Mouse (Mus musculus): ENCODE results near the gene Tmem144.
A peak's percentile ranks its signal among the peaks of the same experiment; 100 is the strongest.

Gene Tmem144

DNA sequence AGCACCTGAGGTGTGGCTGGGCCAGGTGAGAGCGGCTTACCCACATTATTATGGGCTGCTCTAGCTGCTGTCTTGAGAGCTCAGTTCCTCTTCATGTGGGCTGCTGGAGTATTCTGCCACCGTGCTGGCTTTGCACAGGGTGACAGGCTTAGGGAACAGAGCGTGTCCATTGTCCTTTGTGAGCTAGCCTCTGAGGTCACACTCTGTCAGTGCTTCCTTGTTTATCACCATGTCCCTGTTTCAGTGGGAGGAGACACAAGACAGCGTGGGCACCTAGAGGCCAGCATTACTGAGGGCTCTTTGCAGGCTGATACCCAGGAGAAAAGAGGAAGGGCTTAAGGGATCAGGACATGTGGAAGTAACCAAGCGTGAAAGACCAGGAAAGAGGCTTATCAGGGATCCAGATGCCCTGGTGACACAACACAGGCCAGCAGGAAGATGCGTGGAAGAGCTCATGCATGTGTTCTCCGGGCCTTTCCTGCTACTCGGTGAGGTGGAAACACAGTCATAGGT lies at the start of gene Tmem144:
TSS of gene Tmem144 (minus strand) at position 120 of the 513 bp plus-strand sequence.
- no peak for DNase-seq (ENCODE audit: low spot score in 2 of 2)

DNA sequence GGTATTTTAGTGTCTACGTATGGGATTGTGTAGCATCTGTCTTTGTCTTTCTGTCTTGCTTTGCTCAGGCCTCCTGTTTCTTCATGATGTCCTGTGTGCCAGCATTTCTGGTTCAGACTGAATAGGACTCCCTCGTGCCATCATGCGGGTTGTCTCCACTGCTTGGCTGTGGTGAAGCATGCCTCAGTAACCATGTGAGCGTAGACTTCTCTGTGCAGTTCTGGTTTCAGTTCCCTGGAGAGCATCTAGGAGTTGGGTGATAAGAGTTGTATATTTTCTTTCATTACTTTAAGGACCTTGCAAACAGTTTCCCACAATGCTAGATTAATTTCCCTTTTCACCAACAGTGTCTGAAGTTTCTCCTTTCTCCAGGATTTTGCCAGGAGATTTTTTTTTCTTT lies 49.2 kb upstream of the Tmem144 start:
- DNase-seq (ENCODE audit: low spot score in 2 of 2), result no peak

DNA sequence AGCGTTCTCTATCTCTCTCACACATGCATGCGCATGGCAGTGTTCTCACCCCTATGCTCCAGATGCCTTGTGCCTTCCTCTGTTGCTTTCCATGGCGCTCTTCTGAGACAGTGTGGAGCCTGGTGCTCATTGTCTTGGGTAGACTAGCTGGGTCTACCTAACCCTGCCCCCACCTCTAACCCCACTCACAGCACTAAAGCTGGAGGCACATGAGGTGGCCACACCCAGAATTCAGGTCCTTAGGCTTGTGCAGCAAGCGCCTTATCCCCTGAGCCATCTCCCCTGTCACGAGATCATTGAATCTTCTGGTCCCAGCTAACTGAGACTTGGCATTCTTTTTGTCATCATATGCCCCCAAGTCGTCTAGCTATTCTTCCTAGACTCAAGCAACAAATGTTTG lies 48.7 kb upstream of the Tmem144 start:
- DNase-seq (ENCODE audit: low spot score in 2 of 2), result no peak

DNA sequence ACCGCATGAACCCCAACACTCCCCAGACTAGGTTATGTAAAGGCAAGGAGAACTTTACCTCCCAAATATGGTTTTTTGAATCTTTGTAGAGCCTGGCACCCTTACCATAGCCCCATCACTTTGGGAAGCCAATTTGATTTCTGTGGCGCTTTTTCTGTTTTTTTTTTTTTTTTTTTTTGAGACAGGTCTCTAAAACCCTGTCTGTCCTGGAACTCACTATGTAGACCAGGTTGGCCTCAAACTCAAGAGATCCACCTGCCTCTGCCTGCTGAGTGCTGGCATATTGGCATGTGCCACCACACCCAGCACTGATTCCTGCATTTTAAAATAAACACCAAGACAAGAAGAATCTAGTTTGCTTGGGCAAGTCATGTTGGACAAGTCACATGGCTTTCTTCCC lies 47.9 kb upstream of the Tmem144 start:
- DNase-seq (ENCODE audit: low spot score in 2 of 2), result no peak

DNA sequence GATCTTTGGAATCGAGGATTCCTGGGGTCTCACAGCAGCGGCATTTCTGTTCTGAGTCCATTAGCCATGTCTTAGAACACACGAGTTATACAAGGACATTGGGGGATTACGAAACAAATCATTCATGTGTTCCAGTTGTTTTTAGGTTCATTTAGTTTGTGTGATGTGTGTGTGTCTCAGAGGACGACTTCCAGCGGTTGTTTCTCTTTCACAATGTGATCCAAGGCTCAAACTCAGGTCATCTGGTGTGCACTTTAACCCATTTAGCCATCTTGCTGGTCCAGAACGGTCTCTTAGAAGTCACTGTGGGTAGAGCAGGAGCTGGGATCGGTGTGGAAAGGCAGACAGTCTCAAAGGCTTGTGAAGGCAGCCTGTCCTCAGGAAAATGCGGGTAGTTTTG lies 47.3 kb upstream of the Tmem144 start:
- DNase-seq (ENCODE audit: low spot score in 2 of 2), result no peak

DNA sequence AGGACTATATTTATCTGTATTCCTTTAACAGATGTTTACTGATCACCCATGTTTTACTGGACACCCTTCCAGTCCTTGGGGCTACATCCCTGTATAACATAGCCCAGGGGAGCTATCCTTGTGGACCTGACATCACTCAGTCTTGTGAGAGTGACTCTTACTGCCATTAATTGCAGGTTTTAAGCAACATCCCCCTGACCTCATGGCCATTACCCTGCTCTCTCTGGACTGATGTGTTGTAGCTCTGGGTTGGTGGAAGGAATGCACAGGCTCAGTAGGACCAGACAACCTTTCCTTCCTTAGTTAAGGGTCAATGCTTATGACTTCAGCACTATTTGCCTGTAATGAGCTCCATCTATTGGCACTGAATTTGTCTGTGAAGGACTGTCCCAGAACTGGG lies 45.9 kb upstream of the Tmem144 start:
- DNase-seq (ENCODE audit: low spot score in 2 of 2), result no peak

DNA sequence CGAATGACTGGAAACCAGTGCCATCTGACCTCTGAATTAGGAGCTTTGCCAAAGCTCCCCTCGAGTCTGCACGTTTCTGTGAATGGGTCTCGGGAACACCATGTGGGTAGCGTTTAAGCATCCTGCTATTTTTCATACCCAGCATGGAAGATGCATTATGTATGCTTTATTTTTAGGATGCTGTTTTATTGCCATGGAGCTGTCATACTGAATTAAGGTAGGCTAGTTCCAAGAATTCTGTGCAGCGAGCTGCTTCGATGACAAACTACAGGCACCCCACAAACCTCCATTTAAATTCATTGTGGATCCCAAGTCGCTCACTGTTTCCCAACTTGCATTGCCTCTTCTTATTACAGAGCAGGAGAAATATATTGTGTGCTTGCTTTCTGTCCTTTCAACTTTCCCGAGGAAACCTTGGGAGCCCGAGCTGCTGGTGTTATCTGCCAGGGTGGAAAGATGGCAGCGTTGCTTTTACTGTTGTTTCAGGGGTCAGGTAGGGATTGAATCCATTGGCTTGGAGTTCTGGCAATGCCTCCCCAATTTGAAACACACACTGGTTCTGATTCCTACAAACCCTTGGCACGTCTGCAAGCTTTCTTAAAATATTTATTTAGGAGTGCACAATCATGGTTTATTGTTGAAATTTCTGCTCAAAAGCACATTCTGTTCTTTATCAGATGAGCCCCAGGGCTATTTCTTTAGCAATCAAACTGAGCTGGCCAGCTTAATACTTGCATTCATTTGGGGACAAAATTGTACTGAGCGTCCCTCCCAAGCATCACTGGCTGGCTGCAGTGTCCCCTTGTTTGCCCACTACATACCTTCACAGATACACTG lies 45.2 kb upstream of the Tmem144 start:
- no peak for DNase-seq (ENCODE audit: low spot score in 2 of 2)

DNA sequence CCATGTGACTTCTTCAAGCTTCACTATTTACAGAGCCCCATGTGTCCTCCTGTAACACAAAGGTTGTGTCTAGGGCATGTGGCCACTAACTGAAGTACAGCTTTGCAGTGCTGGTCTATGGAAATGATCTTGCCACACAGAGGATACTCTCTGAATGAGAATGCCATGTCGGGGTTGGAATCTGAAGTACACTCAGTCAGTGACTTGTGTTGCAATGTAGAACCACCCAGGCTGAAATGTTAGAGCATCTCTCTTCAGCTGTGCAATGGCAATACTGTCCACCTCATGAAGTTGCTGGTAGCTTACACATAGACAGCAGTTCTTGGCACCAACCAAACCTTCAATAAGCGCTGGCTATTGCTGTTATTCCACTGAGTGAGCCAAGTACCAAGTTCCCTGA lies 35.4 kb upstream of the Tmem144 start:
- no peak for DNase-seq (ENCODE audit: low spot score in 2 of 2)

DNA sequence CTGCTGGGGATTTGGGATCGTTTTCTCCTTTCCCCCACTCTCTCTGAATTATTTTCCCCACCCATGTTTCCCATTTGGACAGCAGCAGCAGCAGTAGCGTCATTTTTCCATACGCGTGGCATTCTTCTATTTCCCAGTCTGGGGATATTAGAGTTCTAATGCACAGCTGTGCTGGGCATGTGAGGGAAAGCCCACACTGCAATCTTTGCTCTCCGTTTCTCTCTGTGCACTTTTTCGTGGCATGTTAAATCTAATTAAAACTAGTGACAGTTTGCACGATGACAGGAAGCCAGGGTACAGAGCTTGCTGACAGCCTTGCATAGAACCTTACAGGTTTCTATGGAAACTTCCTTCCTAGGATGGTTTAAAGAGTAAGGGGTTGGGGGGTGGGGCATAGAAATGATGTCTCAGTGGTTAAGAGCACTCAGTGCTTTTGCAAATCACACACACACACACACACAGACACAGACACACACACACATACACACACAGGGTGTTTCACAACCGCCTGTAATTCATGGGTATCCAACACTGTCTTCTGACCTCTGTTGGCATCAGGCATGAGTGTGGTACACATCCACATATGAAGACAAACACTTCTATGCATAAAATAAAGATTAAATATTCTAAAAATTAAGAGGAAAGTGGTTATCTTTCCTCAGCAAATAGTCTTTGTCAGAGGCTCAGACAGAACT lies 34.7 kb upstream of the Tmem144 start:
- no peak for DNase-seq (ENCODE audit: low spot score in 2 of 2)

DNA sequence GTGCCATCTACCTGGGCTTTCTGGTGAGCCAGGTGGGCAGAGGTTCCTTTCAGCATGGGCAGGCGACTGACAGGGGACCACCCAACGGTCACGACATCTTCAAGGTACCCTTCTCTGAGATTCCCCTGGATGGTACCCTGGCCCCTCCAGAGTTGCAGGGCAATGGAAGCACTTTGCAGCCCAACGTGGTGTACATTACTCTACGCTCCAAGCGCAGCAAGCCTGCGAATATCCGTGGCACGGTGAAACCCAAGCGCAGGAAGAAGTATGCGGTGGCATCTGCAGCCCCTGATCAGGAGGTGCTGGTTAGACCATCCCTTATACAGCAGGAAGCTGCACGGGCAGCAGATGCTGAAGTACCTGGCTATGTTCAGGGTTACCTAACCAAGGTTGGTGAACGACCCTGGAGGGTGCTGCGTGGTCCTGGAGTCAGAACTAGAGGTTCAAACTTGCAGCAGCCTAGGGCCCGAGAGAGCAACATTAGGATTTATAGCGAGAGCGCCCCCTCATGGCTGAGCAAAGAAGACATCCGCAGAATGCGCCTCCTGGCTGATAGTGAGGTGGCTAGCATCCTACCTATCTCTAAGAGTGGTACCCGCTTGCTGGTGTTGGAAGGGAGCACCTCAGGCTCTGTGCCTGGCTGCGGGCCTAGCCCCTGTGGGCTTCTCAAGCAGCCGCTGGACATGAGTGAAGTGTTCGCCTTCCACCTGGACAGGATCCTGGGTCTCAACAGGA lies 34.0 kb upstream of the Tmem144 start:
- no peak for DNase-seq (ENCODE audit: low spot score in 2 of 2)

DNA sequence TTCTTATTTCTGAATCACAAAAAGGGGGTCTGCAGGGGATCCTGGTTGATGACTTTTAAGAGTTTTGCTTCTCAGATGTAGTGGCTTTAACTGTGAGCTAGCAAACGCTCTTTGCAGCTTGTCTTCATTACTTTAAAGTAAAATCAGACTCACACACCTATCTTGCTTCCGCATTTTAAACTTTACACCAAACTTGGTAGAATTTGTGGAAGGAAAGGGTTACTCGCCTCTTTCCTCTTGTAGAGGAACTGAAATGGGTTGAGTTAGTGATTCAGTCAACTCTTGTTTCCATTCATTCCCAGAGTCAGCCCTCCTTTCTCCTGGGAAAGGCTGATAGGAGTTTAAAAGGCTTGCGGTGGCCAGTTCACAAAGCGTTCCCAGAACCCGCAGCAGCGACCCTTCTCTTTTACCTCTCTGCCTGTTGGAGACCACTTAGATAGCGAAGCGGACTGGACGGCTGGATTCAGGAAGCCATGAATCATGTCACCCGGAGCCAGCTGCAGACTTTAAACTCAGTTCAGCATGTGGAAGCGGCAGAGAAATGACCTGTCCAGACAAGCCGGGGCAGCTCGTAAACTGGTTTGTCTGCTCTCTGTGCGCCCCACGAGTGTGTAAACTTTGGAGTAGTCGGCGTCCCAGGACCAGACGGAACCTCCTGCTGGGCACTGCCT lies 33.2 kb upstream of the Tmem144 start:
- no peak for DNase-seq (ENCODE audit: low spot score in 2 of 2)

DNA sequence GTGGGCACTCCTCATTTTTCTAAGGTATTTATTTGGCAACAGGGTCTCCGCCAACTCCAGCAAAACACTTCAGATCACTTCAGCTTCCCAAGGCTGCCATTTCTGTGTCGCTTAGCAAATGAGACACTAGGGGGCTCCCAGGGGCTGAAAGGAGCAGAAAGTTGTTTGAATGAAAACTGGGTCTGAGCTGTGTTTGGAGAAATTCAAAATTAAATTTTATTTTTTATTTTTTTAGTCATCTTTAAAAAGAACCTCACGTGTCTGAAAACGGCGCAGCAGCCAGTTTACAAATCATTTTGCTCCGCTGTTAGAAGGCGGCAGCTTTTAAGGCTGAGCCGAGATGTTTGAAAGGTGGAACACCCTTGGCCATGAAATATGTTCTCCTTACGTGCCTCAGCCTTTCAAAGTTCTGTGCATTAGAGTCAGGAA lies 32.2 kb upstream of the Tmem144 start:
- DNase-seq (ENCODE audit: low spot score in 2 of 2), result peak; percentile 58 to 67

DNA sequence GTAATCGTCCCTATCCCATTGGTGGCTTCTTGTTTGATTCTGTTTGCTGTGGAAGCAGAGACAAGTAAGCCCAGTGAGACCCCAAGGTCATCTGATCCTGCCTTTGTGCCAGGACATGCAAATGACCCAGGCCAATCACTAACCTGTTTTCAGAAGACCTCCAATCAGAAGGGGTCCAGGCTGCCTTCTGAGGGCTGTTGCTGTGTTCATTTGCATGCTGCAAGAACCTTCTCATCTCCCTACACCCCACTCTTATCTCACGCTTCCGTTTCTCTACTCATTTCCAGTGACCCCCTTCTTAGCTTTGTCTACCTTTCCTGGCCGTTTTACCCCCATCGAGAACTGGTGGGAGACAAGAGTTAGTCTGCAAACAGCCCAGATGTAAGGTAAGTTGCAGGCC lies 31.7 kb upstream of the Tmem144 start, which contains the start of gene Fam198b:
TSS of gene Fam198b (plus strand) at position 229 of the 400 bp plus-strand sequence.
- no peak for DNase-seq (ENCODE audit: low spot score in 2 of 2)

DNA sequence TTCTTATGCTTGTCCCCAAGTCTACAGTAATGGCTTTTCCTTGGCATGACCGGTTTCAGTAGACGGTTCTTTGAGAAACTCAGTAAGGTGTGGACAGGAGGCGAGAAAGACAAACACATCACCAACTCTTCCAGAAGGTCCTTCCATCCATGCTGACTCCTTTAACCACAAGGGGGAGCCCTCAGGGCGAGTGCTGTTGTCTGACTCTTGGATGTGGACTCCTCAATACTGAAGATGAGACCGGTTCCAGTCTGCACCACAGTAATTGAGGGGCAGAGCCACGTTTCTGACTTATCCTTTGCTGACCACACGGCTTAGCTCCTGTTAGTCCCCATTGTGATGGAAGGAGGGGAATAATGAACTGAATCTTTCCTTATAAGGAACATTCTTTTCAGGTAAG lies 30.5 kb upstream of the Tmem144 start:
- peak; percentile 51 to 69 for DNase-seq (ENCODE audit: low spot score in 2 of 2)

DNA sequence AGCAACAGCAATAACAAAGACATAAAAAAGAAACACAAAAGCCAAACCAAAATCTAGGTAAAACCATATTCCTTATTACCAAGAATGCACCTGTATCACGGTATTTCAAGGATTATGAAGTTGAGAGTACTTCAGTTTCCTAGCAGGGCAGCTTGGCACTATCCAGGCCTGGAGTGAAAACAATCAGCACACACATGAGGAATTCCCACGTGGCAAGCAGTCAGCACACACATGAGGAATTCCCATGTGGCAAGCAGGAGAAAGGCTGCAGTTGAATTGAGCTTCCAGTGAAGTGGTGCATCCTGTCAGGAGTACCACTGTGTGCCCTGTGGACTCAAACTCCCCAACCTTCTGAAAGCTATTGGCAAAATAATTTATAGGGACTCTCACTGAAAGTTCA lies 29.1 kb upstream of the Tmem144 start:
- no peak for DNase-seq (ENCODE audit: low spot score in 2 of 2)

DNA sequence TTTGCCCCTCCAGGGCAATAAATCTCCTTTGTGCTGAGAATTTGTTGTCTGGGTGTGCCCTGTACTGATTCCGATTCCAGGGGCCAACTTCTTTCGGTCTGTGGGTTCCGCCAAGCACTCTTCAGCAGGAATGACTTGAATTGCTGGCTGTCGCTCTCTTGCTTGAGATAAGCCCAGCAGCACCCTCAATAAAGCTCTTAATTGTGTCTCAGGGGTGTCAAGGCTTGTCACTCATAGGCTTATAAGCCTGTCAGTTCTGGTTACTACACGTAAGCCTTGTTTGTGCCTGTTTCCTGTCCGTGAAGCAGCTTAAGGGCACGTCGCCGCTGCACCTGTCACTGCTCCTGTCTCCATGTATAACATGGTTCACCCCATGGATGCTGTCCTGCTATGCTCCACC lies 26.7 kb upstream of the Tmem144 start:
- DNase-seq (ENCODE audit: low spot score in 2 of 2), result no peak

DNA sequence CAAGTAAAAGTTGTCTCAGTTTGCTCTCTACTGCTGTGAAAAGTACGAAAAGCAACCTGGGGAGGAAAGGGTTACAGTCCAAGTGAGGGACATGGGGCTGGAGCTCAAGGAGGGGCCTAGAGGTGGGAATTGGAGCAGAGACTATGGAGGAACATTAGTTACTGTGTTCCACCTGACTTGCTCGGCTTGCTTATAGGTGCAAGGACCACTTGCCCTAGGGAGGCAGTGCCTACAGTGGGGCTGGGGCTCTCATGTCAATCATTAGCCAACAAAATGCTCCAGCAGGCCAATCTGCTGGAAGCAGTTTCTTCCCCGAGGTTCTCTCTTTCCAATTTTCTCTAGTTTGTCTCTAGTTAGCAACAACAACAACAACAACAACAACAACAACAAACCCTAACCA lies 25.8 kb upstream of the Tmem144 start:
- DNase-seq (ENCODE audit: low spot score in 2 of 2), result no peak

DNA sequence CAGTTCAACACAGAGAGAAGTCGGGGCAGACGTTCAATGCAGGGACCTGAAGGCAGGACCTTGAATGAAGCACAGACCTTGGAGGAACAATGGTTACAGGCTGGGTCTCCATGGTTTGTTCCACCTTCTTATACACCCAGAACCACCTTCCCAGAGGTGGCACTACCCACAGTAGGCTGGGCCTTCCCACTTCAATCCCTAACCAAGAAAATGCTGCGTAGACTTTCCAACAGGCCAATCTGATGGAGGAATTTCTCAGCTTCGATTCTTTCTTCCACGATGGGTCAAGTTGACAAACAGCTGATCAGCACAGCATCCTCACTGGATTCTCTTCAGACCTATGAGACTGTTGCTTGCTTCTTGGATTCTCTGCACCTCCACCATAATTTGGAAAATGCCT lies 22.9 kb upstream of the Tmem144 start:
- DNase-seq (ENCODE audit: low spot score in 2 of 2), result no peak

DNA sequence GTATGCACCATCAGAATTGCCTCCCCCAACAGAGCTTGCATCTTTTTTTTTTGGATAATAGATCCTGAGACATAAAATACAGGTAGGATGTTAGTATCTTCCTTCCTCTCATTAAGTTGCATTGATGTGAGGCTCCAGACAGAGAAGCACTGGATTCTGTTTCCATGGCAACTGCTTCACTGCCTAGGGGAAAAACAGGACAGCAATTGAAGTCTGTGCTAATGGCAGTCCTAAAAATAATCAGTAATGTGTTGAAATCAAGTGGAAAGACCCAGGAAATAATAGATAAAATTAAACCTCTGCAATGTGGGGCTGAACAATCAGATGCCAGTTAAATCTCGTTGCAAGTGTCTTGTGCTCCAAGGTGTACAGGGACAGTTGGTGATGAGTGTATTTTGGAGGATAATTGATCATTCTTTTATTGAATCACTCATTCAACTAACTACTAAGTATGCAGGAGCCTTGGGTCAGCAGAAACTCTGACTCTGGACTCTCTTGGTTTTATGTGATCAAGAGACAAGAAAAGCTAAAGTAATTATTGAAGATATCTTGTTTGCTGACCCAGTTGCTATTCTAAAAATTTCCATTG lies 14.6 kb upstream of the Tmem144 start:
- no peak for DNase-seq (ENCODE audit: low spot score in 2 of 2)

DNA sequence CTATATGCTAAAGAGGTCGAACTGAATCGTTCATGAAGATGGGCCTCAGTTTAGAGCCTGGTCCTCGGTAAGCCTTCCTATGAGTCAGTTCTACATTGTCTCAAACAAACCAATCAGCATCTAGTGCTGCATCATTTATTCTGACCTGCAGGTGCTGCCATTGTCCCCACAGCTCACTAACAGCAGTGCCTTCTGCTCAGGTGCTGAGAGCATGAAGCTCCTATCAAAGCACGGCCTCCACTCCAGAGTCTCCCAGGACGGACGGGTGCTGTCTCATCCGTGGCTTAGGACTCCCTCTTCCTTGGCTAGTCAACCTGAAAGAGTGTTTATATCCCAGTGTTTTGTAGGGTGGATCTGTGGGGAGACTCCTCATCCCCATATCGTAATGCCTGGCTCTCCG lies 14.0 kb upstream of the Tmem144 start:
- no peak for DNase-seq (ENCODE audit: low spot score in 2 of 2)

DNA sequence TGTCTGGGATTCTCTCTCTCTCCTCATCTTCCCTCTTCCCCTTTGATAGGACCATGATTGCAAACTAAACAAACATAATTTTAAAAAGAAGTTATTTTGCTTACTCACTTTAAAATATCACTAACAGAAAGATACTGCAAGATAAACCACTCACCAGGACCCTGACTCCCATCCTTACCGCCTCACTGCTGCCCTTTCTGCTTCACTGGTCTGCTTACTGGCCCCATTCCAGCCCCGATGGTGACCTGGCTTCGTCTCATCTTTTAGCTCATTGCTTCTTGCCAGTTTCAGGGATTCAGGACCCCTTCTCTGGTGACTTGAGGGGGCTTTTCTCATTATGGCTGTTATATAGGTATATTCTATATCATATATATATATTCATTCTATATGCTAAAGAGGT lies 13.5 kb upstream of the Tmem144 start:
- no peak for DNase-seq (ENCODE audit: low spot score in 2 of 2)
